Mouse (Mus musculus) adrenal gland, postnatal 14 days (tissue): ENCODE results near the gene Ccl12. TPM values are rescaled to one million over a fixed set of nuclear protein-coding genes. Genes with fewer than 3 reads are reported as not detected.

Experiments used
- DNase-seq: peaks from one replicate; pipeline ENCODE4 v3.0.0; 2021; ENCODE audit warnings: mixed read lengths
- long read RNA-seq, 2 experiments: library from polyadenylated mRNA; stranded (forward); transcript quantifications; one replicate each; pipeline ENCODE4 v2.0.0; 2021
- total RNA-seq: library from RNA; stranded (reverse); gene quantifications from 2 replicates; pipeline ENCODE4 v1.2.3, GENCODE M21; 2021

Ccl12 gene
- total RNA-seq = 1.1 TPM in 1 of 2 replicates, not detected in the other
- long read RNA-seq, experiment 1 = 0 reads
- long read RNA-seq, experiment 2 = 0 reads

- no peak for DNase-seq
Measured at GRCm38 (mm10) chr11:82101529-82101928, at the start of gene Ccl12. TSS of gene Ccl12 (plus strand) at chr11:82101845.

DNA sequence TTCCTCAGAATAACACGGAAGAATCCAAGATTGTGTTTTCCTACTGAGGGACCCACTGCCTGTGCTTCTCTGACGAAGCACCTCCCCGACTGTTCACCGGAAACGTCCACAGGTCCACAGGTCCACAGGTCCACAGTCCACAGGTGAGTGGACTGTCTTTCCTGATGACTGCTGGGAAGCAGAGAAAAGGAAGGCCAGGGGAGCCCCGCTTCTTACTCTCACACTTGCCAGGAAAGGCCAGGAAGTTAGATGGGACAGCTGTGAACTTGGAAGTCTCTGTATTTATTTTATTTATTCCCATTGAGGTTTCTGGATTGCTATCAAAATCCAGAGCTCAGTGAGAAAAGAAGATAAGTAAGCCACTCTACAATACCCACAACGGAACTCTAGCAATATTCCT lies 47.8 kb upstream of the Ccl12 start:
- no peak for DNase-seq

DNA sequence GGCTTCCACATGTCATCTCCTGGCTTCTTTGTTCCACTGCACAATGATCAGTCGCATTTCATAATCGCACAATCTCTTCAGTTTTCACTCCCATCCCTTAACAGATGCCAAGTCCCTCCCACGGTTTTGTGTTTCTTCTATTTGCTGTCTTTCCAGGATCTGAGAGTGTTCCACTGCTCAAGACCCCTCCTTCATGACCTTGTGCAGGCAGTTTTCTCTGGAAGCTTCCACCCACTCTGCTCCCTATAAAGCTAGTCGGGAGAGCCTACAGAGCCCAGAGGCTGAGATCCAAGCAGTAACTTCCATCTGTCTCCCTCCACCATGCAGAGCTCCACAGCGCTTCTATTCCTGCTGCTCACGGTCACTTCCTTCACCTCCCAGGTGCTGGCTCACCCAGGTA lies 44.0 kb upstream of the Ccl12 start, which contains the start of gene Ccl11:
Ccl11 (plus strand) TSS at position 178 of the 400 bp plus-strand sequence.
- no peak for DNase-seq

GRCm38 (mm10) chr11:82062226-82062625 lies 39.4 kb upstream of the Ccl12 start:
- no peak for DNase-seq

DNA sequence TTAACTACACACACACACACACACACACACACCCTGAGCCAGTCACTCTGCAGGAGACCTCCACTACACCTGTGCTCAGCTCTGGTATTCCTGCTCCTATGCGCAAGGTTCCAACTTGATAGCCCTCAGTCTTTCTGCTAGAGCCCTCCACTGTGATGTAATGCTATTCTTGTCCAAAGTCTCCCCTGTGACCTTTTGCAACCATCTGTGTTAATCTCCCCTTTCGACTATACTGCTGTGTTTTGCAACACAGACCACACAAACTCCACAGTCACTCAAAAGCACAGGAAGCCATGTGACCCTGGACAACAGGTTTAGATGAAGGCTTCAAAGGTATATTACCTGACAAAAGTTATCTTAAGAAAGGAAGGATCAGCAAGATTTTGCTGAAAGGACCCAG lies 38.2 kb upstream of the Ccl12 start:
- DNase-seq = no peak

DNA sequence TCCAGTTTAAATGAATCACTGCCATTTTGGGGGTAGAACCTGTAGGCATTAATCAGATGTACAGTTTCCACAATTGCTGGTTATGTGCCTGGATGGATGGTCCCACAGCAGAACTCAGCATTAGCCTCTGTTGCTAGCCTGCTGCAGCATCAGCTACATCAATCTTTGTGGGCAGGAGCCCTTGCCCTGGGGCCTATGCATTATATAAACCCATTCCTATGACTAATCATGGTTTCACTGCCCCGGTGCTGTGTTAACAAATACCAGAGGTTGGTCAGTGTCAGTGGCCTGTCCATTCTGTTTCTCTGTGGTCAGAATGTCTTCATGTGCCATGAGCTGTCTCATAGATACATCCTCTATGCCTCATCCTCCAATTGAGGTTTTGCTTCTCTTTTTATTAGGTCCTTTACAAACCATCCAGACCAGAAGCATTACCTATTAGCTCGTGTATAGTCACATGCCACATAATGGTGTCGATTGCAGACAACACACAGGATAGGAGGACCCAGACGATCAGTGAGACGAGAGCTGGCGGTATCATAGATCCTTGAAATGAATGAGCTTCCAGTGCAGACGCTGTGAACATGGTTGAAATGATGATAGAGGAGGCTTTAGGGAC lies 34.6 kb upstream of the Ccl12 start:
- no peak for DNase-seq

DNA sequence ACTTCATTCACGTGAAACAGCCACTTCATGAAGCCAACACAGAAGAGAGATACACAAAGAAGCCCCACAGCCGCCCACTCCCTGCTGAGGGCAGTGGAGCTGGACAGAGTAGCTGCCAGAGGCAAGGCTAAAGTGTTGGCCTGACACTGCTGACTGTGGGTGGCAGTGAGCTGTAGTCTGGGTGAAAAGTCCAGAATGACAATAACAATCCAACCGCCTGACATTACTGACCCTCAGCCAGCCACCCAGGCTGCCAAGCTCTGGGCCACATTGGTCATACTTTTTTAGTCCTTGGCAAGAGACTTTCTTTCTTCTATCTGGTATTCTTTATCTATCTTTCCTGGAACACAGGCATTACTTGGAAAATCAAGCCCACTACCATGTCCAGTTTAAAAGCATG lies 30.6 kb upstream of the Ccl12 start:
- DNase-seq = no peak

DNA sequence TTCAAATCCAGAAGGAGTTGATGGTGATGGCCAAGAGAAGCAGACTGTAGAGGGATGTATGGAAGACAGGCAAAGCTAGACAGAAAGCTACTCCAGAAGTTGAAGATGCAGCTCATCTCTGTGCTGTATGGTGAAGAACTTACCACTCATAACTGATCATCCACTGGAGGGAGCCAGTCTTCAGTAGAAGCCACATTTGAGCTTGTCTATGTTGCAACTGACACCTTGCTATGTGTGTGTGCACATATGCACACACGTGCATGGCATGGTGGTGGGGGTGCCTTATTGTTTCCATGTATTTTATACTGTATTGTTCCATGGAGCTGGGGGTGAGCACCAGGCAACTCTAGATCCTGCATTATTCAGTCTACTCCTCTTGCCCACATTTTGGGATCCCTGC lies 29.3 kb upstream of the Ccl12 start:
- DNase-seq = no peak

- DNase-seq = no peak
Measured at GRCm38 (mm10) chr11:82072984-82073383, 28.7 kb upstream of the Ccl12 start.

DNA sequence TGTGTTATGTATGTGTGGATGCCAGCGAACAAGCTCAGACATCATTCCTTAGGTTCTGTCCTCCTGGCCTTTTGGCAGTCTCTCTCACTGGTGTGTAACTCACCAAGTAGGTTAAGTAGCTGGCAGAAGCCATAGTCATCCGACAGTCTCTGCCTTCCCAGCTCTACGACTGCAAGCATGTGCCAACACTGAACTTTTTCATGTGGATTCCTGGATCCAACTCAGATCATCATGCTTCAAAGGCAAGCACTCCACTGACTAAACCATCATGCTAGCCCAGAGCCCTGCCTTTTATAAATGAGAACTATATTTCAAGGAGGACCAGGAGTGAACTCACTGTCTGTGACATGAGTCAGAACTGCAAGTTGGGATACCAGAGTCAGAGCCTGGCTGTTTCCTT lies 28.0 kb upstream of the Ccl12 start:
- DNase-seq = no peak

DNA sequence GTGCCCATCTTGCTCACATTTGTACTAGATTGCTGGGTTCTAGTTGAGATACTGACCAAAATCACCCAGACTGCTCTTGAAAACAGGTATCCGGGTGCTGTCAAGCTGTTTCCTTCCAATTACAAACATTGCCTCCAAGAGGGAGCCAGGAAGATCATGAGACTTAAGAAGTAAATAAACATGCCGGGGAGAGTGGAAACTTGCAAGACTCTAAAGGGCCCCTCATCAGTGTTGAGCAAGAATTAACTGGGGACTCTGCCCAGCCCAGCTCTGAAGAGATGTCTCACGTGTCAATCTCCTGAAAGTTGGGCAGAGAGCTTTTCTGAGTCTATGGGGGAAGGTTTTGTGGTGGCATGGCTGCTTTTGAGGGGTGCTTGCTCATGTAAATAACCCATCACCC lies 24.6 kb upstream of the Ccl12 start:
- no peak for DNase-seq

GRCm38 (mm10) chr11:82078136-82078730 lies 23.4 kb upstream of the Ccl12 start:
- no peak for DNase-seq

DNA sequence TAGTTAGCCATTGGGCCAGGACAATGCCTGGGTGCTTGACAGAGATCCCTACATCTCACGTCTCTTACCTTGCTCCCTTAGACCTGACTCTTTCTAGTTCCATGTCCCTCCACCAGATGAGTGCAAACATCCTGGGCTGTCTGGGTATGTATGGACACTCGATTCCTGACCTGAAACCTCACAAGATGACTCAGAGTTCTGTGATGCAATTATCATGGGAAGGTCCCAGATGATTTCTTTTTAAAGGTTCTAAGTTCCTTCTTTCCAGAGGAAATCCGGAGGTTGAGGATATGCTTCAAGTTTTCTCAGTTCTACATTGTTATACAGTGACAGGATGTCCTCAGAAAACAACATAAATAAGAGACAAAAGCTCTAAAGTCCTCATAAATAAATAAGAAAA lies 20.8 kb upstream of the Ccl12 start:
- no peak for DNase-seq

- no peak for DNase-seq
Measured at GRCm38 (mm10) chr11:82084360-82084759, 17.3 kb upstream of the Ccl12 start.

DNA sequence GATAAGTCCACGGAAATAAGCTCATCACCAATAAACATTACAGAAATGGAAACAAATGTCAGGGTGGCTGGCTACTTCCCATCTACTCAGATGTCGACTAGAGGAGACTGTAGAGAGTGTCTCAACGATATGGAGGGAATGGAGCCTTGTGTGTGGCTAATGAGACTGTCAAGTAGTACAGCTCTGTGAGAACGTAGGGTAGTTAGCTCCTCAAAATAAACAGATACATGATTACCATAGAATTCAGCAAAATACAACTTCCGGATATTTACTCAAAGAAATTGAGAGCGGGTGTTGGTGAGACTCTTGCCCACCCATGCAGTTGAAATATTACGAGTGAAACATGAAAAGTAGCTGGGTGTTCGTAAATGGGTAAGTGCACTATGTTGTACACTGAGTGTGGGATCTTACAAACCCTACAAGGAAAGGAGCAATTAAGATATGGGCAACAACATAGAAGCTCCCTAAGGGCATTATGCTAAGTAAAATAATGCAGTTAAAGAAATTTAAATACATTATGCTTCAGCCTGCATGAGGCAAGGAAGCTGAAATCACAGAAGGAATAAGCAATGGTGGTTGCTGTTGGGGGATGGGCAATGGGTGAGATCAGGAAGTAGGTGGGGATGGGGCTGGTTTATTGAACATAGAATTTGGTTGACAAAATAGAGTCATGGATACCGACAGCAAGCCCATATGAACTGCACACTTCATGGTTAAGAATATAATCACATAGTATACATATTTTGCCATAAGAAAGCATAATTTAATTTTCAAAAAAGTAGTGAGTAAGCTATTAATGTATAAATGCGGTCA lies 1.9 kb upstream of the Ccl12 start:
- DNase-seq = no peak

GRCm38 (mm10) chr11:82101087-82101486 lies 558 bp upstream of the Ccl12 start:
- no peak for DNase-seq

- no peak for DNase-seq
Measured at GRCm38 (mm10) chr11:82109611-82110010, 8.0 kb downstream of the Ccl12 start.

- no peak for DNase-seq
Measured at GRCm38 (mm10) chr11:82110372-82111248, 9.0 kb downstream of the Ccl12 start.

- DNase-seq = no peak
Measured at GRCm38 (mm10) chr11:82114885-82115284, 13.2 kb downstream of the Ccl12 start, which contains the start of gene Ccl8. TSS of gene Ccl8 (plus strand) at chr11:82115185.

- DNase-seq = no peak
Measured at GRCm38 (mm10) chr11:82116041-82116440, 14.4 kb downstream of the Ccl12 start.

GRCm38 (mm10) chr11:82132977-82133376 lies 31.3 kb downstream of the Ccl12 start:
- DNase-seq = no peak

DNA sequence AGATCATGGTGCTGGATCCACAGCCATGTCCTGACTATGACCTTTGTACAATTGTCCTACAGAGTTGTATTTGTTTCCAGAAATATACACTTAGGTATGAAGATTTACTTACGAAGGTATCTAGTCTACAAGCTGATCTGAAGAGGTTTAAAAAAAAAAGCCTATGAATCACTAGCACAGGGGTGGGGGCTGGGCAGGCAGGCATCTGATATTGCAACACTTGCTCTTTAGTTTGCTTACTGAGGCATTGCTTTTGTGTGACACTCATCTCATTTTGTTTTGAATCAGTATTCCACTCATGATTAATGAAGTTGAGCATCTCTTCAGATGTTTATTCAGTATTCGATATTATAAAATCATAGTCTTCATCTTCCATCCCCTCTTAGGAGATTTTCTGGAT lies 34.6 kb downstream of the Ccl12 start:
- DNase-seq = no peak
